Mouse (Mus musculus) MEL (cell line): ENCODE data around the gene Lsm12.

Experiments
- CHD2 ChIP-seq: IDR thresholded peaks from 2 replicates; pipeline ENCODE4 v1.6.1; 2011; ENCODE audit warnings: low read length, improper control_type of control experiment
- CTCF ChIP-seq, 3 experiments: IDR thresholded peaks in 2 of 3; conservative IDR thresholded peaks in 1 of 3; 2 replicates each; pipeline ENCODE4 v1.5.1; 2011 to 2012; ENCODE audit warnings: low read length in 3 of 3, low read depth in 2 of 3, mild to moderate bottlenecking in 2 of 3, improper control_type of control experiment in 1 of 3, inconsistent platforms in 1 of 3, mixed read lengths in 1 of 3, moderate library complexity in 1 of 3; ENCODE audit not compliant: control insufficient read depth in 1 of 3, insufficient read depth in 1 of 3, poor library complexity in 1 of 3, severe bottlenecking in 1 of 3
- GABPA ChIP-seq: IDR thresholded peaks from 2 replicates; pipeline ENCODE4 v1.6.1; 2012; ENCODE audit warnings: low read depth, mild to moderate bottlenecking, inconsistent platforms, low read length, improper control_type of control experiment, moderate library complexity
- NRF1 ChIP-seq: IDR thresholded peaks from 2 replicates; pipeline ENCODE4 v1.6.1; 2014; ENCODE audit warnings: low read depth, mild to moderate bottlenecking, inconsistent platforms, low read length, improper control_type of control experiment, moderate library complexity; ENCODE audit not compliant: poor library complexity, insufficient read depth, severe bottlenecking
- POLR2A ChIP-seq, 2 experiments: IDR thresholded peaks; 2 replicates each; pipeline ENCODE4 v1.6.1; 2011 to 2012; ENCODE audit warnings: low read length in 2 of 2, mild to moderate bottlenecking in 2 of 2, control low read depth in 1 of 2, improper control_type of control experiment in 1 of 2, low read depth in 1 of 2, moderate library complexity in 1 of 2; ENCODE audit not compliant: control insufficient read depth in 1 of 2, insufficient read depth in 1 of 2, poor library complexity in 1 of 2
- TAL1 ChIP-seq: IDR thresholded peaks from 2 replicates; pipeline ENCODE4 v1.6.1; 2012; ENCODE audit warnings: mild to moderate bottlenecking, inconsistent platforms, low read length, moderate library complexity, mixed read lengths
- TCF12 ChIP-seq: IDR thresholded peaks from 2 replicates; pipeline ENCODE4 v1.6.1; 2014; ENCODE audit warnings: low read depth, mild to moderate bottlenecking, inconsistent platforms, low read length, improper control_type of control experiment, moderate library complexity
- ZKSCAN1 ChIP-seq: IDR thresholded peaks from 2 replicates; pipeline ENCODE4 v1.6.1; 2012; ENCODE audit warnings: low read depth, mild to moderate bottlenecking, inconsistent platforms, low read length, improper control_type of control experiment, moderate library complexity
- ZNF384 ChIP-seq: IDR thresholded peaks from 2 replicates; pipeline ENCODE4 v1.6.1; 2012; ENCODE audit warnings: low read depth, mild to moderate bottlenecking, inconsistent platforms, low read length, improper control_type of control experiment

DNA sequence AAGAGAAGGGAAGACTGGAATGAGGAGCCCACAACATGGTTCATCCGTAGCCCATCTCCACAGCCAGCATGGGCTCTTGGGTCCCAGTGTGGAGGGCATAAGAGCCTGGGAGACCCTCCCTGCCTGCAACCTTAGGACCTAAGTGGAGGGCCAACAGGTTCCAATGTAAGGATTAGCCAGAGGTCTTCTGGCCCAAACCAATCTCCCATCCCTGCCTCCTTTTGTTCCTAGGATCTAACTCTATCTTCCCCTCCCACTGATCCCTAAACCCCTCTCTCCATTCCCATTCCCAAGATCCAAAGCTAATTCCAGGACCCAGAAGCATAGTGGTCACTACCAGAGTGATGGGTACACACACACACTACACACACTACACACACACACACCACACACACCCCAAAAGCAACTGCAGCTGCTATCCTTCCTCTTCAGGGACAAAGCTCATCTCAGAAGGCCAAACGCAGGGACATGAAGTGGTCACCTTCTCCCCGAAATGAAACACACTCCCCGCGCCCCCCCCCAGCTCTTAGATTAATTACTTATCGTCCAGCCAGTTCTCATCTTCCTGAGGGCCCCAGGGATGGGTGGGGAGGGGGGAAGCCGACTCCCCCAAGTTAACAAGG is 43.7 kb upstream of the Lsm12 start:
- TF ChIP-seq ZNF384 (no peak), CHD2 (no peak), CTCF (IDR thresholded peaks at IDR 0.05 in 2 of 3, conservative IDR thresholded peaks at IDR 0.05 in 1 of 3; ENCODE audit: control insufficient read depth in 1 of 3, insufficient read depth in 1 of 3, low read depth in 2 of 3, low read length in 3 of 3, poor library complexity in 1 of 3, severe bottlenecking in 1 of 3) (no peak), NRF1 (no peak), TAL1 (no peak), ZKSCAN1 (no peak), POLR2A (IDR thresholded peaks at IDR 0.05; ENCODE audit: control insufficient read depth in 1 of 2, insufficient read depth in 1 of 2, low read depth in 1 of 2, low read length in 2 of 2, poor library complexity in 1 of 2) (no peak), TCF12 (no peak), GABPA (no peak)
